Mouse (Mus musculus) left cerebral cortex, adult 2 months (tissue): ENCODE measurements around the gene Nid2. TPM values are rescaled to one million over a fixed set of nuclear protein-coding genes. Genes with fewer than 3 reads are reported as not detected.

Source experiments
- DNase-seq, 2 experiments: peaks; one replicate each; pipeline ENCODE4 v3.0.0; 2021 to 2022; ENCODE audit warnings: low spot score in 2 of 2, mixed read lengths in 1 of 2; ENCODE audit errors: extremely low spot score in 1 of 2
- H3K27ac ChIP-seq: fragments of 200-600 bp; 2 replicates; pipeline ENCODE4 v1.8.1; 2022
- H3K4me3 ChIP-seq: fragments of 200-600 bp; 2 replicates; pipeline ENCODE4 v1.8.1; 2022
- CTCF ChIP-seq: fragments of 200-600 bp; IDR thresholded peaks from 2 replicates; pipeline ENCODE4 v1.8.1; 2022; ENCODE audit warnings: antibody characterized with exemption, mild to moderate bottlenecking, moderate library complexity
- intact Hi-C: fragments of 180-260 bp; cut with DNase I; formaldehyde crosslinking; loops from one replicate; pipeline ENCODE4 v1.15.1; 2025
- total RNA-seq, 2 experiments: library from RNA; stranded (reverse); gene quantifications; 2 replicates each; pipeline ENCODE4 v1.2.3; 2021

The Nid2 gene
- total RNA-seq, 2 experiments from 2014 or later, result 2.3 to 2.6 TPM

DNA sequence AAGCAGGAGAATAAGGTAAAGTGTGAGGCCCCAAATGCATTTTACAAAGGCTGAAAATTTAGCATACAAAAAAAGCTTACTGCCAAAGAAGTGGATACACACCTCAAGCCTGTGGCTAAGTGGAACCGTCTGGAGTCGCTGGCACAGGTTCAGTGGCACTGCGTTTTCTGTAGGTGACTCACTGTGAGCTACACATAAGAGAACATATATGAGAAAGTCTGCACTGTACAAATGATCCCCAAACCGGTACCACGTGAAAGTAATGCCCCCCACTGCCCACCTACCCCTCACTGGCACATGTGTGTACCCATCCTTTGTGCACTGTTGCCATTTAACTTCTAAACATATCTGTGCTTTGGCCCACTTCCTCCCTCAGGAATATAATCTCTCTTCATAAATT, 22.8 kb upstream of the Nid2 start:
- no peak overlapping the region for H3K4me3 ChIP-seq
- H3K27ac ChIP-seq, result no peak overlapping the region
- DNase-seq, result peak in 1 of 2 experiments; percentile 19
- no peak for TF ChIP-seq CTCF
- intact Hi-C loops, result no loop called here

DNA sequence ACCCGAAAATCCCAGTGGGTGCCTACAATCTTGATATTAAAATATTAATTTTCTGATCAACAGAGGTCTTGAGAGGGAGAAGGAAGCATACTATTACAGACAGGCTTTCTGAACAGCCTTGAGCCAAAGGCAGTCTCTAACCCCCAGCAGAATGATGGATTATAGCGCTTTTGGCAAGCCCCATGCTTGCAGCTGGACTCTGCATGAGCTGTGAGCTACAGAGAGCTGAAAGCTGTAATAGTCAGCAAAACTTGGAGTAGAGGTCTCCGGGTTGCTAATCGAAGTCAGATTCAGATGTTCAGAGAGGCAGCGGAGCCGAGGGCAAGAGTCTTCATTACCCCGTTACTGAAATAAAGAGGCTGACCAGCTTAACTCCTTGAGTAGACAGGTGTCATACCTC, 22.3 kb upstream of the Nid2 start:
- intact Hi-C loops, result no loop called here
- TF ChIP-seq CTCF, result no peak
- H3K27ac ChIP-seq, result no peak overlapping the region
- no peak for DNase-seq
- no peak overlapping the region for H3K4me3 ChIP-seq

DNA sequence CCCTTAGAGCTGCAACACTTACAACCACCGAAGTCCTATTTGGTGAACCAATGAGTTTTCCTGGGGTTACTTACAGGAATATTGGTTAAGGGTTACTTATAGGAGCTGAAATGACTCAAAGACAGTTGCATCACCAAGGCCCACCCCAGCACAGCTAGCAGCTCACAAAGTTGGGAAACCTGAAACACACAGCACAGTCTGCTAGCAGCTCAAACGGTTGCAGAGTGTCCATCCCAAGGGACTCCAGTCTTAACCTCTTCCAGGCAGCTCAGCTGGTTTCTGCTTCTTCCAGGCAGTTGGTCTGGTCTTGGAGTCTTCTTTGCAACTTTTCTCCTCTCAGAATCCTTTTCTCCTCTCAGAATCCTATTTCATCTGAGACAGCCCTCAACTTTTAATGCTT, 19.0 kb upstream of the Nid2 start:
- H3K27ac ChIP-seq, result no peak overlapping the region
- no peak for DNase-seq
- TF ChIP-seq CTCF, result no peak
- no peak overlapping the region for H3K4me3 ChIP-seq
- intact Hi-C loops, result loop anchor here (5.0 kb wide), 1 partner anchor 45 kb away; no protein-coding TSS in a partner anchor

DNA sequence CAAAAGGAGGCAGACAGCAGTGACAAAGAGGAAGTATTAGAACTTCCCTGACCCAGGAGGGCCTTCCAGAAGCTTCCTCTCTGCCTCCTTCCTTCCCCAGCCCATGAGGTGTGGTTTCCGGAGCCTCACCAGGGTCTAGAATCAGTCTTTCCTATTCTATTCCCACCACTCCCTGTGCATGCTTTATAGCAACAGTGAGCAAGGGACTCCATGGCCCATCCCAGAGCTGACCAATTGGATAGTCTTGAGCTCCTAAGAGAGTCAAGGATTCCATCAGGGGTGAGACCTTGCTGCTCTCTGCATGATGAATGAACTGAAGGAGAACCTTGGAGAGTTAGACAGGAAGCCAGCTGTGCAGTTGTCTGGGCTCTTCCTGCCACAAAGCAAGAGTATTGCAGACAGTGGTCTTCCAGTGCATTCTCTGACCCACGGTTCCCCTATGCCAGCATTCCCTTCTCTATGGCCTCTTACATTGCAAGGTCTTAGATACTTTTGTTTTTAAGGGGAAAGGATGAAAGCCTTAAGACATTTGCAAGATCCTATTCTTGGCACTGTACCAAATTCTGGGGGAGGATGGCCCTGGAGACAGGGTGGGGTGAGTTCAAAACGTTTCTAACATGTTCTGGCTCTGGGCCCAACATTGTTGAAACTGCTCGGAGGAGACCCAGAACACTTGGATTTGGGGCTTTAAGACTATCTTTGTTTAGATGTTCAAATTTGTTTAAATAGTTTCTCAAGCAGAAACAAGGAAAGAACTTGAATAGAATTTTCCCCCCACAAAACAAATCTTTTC, 17.4 kb upstream of the Nid2 start:
- Histone ChIP-seq H3K4me3 (no peak overlapping the region), H3K27ac (no peak overlapping the region)
- DNase-seq, result no peak
- no peak for TF ChIP-seq CTCF
- intact Hi-C loops, result loop anchor here (5.0 kb wide), 1 partner anchor 44 kb away; no protein-coding TSS in a partner anchor

DNA sequence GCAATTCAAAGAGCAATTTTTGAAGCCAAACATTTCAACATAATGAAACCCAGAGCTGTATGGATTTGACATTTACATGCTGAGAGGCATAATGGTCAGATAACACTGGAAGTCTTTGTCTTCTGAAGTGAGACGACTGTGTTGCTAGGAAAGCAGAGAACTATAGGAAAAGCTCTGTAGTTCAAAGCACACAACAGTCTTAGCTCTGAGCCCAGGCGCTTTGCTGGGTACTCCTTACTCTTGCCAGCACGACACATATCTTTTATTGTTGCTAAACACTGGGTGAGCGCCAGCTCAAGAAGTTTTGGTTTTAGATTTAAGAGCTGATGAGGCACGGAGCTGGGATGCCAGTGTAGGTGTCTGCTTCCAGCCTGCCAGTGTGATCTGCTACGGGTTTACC, 15.8 kb upstream of the Nid2 start:
- Histone ChIP-seq H3K27ac (no peak overlapping the region), H3K4me3 (no peak overlapping the region)
- DNase-seq, result peak in 1 of 2 experiments; percentile 24
- TF ChIP-seq CTCF, result no peak
- intact Hi-C loops, result no loop called here

DNA sequence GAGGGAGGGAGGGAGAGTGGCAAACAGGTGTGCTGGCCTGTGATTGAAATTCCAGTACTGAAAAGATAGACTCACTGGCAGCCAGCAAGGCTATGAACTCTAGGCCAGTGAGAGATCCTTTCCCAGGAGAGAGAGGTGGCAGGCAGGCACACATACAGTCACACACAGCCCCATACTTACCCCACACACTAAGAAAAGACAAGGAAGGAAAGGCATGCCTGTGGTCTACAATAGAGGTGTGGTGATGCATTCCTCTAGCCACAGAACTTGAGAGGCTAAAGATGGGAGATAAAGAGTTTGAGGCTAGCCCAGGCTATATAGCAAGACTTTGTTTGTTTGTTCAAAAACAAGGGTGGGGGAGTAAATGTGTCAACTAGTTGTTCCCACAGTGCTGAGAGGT, 13.5 kb upstream of the Nid2 start:
- no peak for TF ChIP-seq CTCF
- H3K4me3 ChIP-seq, result no peak overlapping the region
- intact Hi-C loops, result no loop called here
- DNase-seq, result no peak
- H3K27ac ChIP-seq, result no peak overlapping the region

DNA sequence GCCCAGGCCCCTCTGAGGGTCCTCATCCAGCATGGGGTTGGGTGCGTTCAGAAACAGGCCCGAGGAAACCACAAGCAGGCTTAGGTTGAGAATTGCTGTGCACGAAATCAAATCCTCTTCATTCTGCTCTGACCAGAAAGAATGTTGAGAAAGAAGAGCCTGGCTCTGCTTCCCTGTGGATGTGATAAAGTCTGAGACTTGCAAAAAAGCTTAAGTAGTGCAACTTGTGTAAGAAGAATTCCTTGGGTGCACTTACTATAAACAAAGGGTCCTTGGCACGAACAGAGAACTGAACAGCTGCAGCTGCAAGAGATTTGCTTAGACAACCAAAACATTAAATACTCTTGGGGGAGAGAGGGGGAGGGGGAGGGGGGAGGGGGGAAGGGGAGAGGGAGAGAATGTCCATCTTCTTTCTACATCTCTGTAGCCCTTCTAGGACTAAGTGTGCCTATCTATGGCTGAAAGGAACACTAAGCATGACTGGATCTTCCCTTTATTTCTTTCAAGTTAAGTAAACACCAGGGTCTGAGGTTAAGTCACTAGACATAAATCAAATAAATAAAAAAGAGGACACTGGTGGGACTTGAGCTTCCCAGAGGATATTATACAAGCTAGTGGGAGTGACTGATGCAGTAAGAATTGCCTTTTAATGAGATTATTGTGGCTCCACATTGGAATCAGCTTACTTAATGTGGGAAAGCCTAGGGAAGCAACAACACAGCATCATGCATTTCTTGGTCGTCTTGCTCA, 12.8 kb upstream of the Nid2 start:
- intact Hi-C loops, result no loop called here
- Histone ChIP-seq H3K27ac (no peak overlapping the region), H3K4me3 (no peak overlapping the region)
- DNase-seq, result no peak
- no peak for TF ChIP-seq CTCF

DNA sequence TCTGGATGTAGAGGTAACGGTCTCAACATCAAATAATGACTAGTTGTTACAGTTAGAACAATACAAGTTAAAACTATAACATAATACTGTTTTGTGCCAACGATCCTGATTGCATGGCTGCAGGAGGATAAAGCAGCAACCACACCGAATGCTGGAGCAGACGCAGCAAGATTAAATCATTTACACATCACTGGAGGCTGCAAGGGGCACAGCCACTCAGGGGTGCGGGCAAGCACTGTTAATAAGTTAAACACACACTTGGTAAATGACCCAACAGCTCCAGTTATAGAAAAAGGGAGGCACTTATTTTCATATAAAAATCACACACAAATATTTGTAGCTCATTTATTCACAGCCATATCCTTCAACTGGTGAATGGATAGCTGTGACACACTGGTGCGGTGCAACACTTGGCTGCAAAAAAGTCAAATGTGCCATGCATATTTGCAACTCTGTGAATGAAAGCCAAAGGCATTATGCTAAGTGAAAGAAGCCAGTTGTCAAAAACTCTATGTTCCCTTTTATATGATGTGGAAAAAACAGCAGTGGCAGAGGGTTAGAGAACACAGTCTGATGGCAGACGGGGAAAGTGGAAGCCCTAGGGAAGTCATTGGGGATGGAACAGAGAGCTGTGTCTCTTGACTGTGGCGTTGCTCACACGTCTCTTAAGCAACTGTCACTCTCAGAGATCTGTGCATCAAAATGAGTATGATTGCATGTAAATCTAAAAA, 11.5 kb upstream of the Nid2 start:
- no peak for TF ChIP-seq CTCF
- H3K4me3 ChIP-seq, result no peak overlapping the region
- no peak for DNase-seq
- intact Hi-C loops, result no loop called here
- no peak overlapping the region for H3K27ac ChIP-seq

DNA sequence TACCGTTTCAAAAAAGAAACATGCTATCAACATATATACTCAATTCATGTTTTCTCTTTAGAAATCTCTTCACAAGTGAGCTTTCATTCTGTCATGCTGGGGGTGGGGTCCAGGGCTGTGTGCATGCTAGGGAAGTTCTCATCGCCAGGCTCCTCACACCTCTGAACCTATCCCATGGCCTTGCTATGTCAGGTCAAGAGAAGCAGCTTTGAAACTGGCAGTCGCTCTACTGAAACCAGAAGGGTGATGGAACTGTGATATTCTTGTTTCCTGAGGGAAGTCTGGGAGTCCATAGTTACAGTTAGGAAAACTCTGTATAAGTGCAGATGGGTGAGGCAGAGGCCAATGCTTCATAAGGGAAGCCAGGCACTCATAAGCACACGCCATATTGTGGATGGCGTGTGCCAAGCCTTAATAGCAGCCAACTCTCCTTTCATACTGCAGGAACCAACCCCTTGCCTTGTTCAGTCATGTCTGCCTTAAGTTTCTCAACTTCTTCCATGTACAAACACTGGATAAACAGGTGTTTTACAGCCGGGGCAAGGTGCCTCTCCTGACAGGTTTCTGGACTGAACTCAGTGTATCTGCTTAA, 10.8 kb upstream of the Nid2 start:
- Histone ChIP-seq H3K4me3 (no peak overlapping the region), H3K27ac (no peak overlapping the region)
- intact Hi-C loops, result no loop called here
- DNase-seq, result no peak
- TF ChIP-seq CTCF, result no peak

DNA sequence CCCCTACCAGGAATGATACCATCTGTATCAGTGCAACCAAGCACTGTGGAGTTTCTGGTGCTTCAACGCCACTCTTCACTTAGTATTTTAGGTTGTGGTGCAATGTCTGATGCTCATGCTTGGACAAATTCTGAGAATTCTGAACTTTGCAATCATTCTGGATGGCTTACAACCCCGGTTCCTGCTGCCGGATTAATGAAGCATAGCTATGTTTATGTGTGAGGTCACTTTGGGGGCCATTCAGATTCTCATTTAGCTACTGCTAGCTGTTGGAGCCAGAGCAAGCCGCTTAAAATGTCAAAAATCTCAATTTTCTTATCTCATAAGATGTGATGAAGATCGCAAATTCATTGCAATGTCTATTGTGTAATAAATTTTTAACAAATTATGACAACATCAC, 6.2 kb upstream of the Nid2 start:
- Histone ChIP-seq H3K4me3 (no peak overlapping the region), H3K27ac (no peak overlapping the region)
- intact Hi-C loops, result no loop called here
- TF ChIP-seq CTCF, result no peak
- DNase-seq, result no peak

DNA sequence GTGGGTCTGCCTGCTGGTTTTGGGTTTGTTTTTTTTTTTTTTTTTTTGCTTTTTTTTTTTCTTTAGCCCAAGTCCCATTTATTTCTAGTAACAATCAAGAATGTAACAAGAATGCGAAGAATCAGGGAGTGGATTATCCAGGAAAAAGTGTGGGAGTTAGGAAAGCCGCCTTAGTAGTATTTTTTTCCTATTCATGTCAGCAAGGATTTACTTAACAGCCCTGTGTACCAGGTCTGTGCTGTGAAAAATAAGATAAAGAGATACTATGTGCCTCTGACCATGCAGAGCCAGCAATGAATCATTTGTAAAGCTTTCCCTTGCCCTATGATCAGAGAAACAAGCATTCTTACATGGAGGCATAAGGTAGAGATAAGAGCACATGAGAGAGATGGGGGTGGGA, 4.8 kb upstream of the Nid2 start:
- no peak for TF ChIP-seq CTCF
- DNase-seq, result no peak
- intact Hi-C loops, result no loop called here
- Histone ChIP-seq H3K4me3 (no peak overlapping the region), H3K27ac (no peak overlapping the region)

DNA sequence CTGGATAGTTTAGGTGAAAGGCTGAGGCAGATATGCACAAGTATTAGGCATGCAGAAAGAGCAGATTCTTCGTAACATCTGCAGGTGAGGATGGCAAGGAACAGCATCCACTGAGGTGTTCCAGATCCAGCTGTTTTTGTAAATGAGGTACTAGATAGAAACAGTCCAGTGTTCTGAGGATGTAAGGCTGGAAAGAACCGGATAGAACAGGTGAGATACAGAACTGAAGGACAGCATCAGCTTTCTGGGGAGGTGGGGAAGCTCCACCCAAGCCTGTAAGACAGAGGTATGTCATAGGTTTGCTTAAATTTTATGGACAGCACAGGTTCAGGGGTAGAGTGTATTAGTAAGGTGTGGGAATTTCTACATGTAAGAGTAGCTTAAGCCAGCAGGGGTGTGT, 4.3 kb upstream of the Nid2 start:
- no peak overlapping the region for H3K27ac ChIP-seq
- intact Hi-C loops, result no loop called here
- H3K4me3 ChIP-seq, result no peak overlapping the region
- no peak for DNase-seq
- TF ChIP-seq CTCF, result no peak
